Mouse (Mus musculus): Measurements from ENCODE around the gene Dhrs3. TPM values are rescaled to one million over a fixed set of nuclear protein-coding genes. Genes with fewer than 3 reads are reported as not detected.

Dhrs3 gene
- total RNA-seq, 1 experiment: 5.3 TPM

DNA sequence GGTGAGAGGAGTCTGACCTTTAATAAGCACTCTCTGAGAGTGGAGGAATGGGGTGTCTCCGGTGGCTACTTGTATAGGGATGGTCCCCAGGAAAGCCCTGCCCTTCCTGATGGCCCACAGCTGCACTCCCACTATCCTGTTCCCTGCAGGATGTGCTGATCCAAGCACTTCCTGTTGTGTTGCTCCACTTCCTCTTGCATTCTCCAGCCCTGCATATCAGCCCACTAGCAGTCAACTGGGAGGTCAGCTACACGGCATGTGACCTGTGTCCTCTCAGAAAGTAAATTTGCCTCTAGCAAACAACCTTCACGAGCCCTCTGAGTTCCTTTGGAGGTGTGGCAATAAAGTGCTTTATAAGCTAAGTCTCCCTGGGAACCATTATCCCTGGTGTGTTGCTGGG, 11.3 kb downstream of the Dhrs3 start:
- no peak overlapping the region for H3K4me3 ChIP-seq (ENCODE audit: insufficient read depth in 1 of 2, low read depth in 1 of 2, low read length in 2 of 2, poor library complexity in 1 of 2, severe bottlenecking in 1 of 2)
- H3K36me3 ChIP-seq (ENCODE audit: control insufficient read depth, insufficient read depth, low read length, poor library complexity, severe bottlenecking): no peaks in the 10 kb centered on the region
- DNase-seq (ENCODE audit: low read depth, low spot score): no peak
- no peak overlapping the region for H3K9ac ChIP-seq (ENCODE audit: insufficient read depth, low read depth, low read length, poor library complexity, severe bottlenecking)
- in situ Hi-C loops (cut with MboI; ENCODE audit: low sequenced_read_pairs in 2 of 2, unreplicated experiment in 2 of 2): no loop called here
- no peaks in the 10 kb centered on the region for H3K9me3 ChIP-seq (ENCODE audit: control insufficient read depth, insufficient read depth, low read depth, low read length)
- H3K27ac ChIP-seq (ENCODE audit: insufficient read depth, low read depth, low read length, poor library complexity, severe bottlenecking): no peak overlapping the region
- H3K4me1 ChIP-seq (ENCODE audit: control insufficient read depth in 2 of 2, insufficient read depth in 2 of 2, low read length in 2 of 2, poor library complexity in 1 of 2): peaks cover 0 to 2% of the 10 kb centered on the region in 2 experiments; a peak in 1 of 4 replicates
- TF ChIP-seq ZC3H11A (IDR thresholded peaks at IDR 0.05; ENCODE audit: borderline replicate concordance, low read depth, low read length): no peak
- TF ChIP-seq CHD2 (IDR thresholded peaks at IDR 0.05; ENCODE audit: low read depth, low read length): no peak
- no peak for TF ChIP-seq HCFC1 (IDR thresholded peaks at IDR 0.05; ENCODE audit: borderline replicate concordance, insufficient read depth, low read length)
- no peak for TF ChIP-seq MAFK (IDR thresholded peaks at IDR 0.05; ENCODE audit: insufficient read depth, low read depth, low read length)
- TF ChIP-seq ZNF384 (IDR thresholded peaks at IDR 0.05; ENCODE audit: low read depth, low read length): no peak

DNA sequence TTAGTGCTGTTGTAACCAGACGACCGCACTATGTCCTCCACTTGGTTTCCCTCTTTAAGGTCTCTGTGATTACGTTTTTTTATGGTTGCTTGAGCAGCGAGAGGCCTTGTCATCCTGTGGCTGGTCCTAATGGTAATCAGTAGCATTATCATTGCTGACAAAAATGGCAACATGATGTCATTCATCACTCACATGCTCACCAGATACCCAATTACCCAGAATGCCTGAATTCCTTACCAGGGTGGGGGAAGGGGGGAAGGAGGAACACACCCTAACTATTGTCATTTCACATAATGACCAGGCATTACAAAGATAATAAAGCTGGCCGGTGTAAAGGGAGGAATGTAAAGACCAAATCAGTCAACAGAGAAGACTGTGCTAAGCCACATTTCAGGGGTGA, 12.5 kb downstream of the Dhrs3 start:
- Histone ChIP-seq H3K4me1 (ENCODE audit: control insufficient read depth in 2 of 2, insufficient read depth in 2 of 2, low read length in 2 of 2, poor library complexity in 1 of 2) (peaks cover 0 to 2% of the 10 kb centered on the region in 2 experiments; a peak in 1 of 4 replicates), H3K27ac (ENCODE audit: insufficient read depth, low read depth, low read length, poor library complexity, severe bottlenecking) (no peak overlapping the region), H3K4me3 (ENCODE audit: insufficient read depth in 1 of 2, low read depth in 1 of 2, low read length in 2 of 2, poor library complexity in 1 of 2, severe bottlenecking in 1 of 2) (no peak overlapping the region), H3K36me3 (ENCODE audit: control insufficient read depth, insufficient read depth, low read length, poor library complexity, severe bottlenecking) (no peaks in the 10 kb centered on the region), H3K9me3 (ENCODE audit: control insufficient read depth, insufficient read depth, low read depth, low read length) (no peaks in the 10 kb centered on the region), H3K9ac (ENCODE audit: insufficient read depth, low read depth, low read length, poor library complexity, severe bottlenecking) (no peak overlapping the region)
- in situ Hi-C loops (cut with MboI; ENCODE audit: low sequenced_read_pairs in 2 of 2, unreplicated experiment in 2 of 2): no loop called here
- TF ChIP-seq CHD2 (IDR thresholded peaks at IDR 0.05; ENCODE audit: low read depth, low read length) (no peak), ZNF384 (IDR thresholded peaks at IDR 0.05; ENCODE audit: low read depth, low read length) (no peak), MAFK (IDR thresholded peaks at IDR 0.05; ENCODE audit: insufficient read depth, low read depth, low read length) (no peak), HCFC1 (IDR thresholded peaks at IDR 0.05; ENCODE audit: borderline replicate concordance, insufficient read depth, low read length) (no peak), ZC3H11A (IDR thresholded peaks at IDR 0.05; ENCODE audit: borderline replicate concordance, low read depth, low read length) (no peak)
- no peak for DNase-seq (ENCODE audit: low read depth, low spot score)

DNA sequence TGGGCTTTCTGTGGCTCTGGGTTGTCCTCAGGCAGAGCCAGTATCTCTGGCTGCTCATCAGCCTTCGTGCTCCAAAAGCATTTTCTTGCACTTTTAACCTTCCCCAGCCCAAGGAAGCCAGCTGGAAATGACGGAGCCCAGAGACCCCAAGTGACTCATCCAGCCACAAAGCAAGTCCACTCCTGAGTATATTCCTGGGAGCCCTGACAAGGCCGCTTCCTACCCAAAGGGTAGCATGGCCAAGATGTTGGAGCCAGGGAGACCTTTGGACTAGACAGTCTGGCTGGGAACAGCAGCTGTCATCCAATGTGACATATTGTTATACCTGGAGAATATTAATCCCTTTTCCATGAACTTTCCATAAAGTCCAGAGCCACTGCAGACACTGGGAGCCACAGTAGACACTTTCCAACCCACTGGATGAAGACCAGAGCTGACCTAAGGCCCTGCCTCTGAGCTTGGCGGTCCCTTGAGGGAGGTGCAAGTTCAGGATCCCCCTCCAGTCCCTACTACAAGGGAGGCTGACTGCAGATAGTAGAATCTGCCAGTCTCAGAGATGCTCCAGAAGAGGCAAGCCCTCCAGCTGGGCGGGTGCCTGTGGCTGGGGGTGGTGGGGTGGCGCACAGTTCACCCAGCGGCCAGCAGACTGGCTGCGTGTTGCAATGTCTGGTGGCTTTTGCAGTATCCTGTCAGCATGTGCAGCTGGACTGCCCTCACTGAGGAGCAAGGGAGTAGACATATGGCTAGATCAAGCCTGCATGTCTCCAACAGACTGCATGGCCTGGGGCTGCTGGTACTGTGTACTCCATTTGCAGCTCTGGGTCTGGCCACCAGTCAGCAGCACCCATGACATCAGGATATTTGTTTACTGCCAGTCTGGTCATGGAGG, 13.6 kb downstream of the Dhrs3 start:
- in situ Hi-C loops (cut with MboI; ENCODE audit: low sequenced_read_pairs in 2 of 2, unreplicated experiment in 2 of 2): no loop called here
- H3K27ac ChIP-seq (ENCODE audit: insufficient read depth, low read depth, low read length, poor library complexity, severe bottlenecking): no peak overlapping the region
- no peak overlapping the region for H3K9ac ChIP-seq (ENCODE audit: insufficient read depth, low read depth, low read length, poor library complexity, severe bottlenecking)
- no peaks in the 10 kb centered on the region for H3K36me3 ChIP-seq (ENCODE audit: control insufficient read depth, insufficient read depth, low read length, poor library complexity, severe bottlenecking)
- no peak overlapping the region for H3K4me3 ChIP-seq (ENCODE audit: insufficient read depth in 1 of 2, low read depth in 1 of 2, low read length in 2 of 2, poor library complexity in 1 of 2, severe bottlenecking in 1 of 2)
- no peak for DNase-seq (ENCODE audit: low read depth, low spot score)
- H3K9me3 ChIP-seq (ENCODE audit: control insufficient read depth, insufficient read depth, low read depth, low read length): no peaks in the 10 kb centered on the region
- H3K4me1 ChIP-seq (ENCODE audit: control insufficient read depth in 2 of 2, insufficient read depth in 2 of 2, low read length in 2 of 2, poor library complexity in 1 of 2): peaks cover 0 to 2% of the 10 kb centered on the region in 2 experiments; a peak in 1 of 4 replicates
- no peak for TF ChIP-seq MAFK (IDR thresholded peaks at IDR 0.05; ENCODE audit: insufficient read depth, low read depth, low read length)
- TF ChIP-seq CHD2 (IDR thresholded peaks at IDR 0.05; ENCODE audit: low read depth, low read length): no peak
- TF ChIP-seq ZC3H11A (IDR thresholded peaks at IDR 0.05; ENCODE audit: borderline replicate concordance, low read depth, low read length): no peak
- no peak for TF ChIP-seq ZNF384 (IDR thresholded peaks at IDR 0.05; ENCODE audit: low read depth, low read length)
- no peak for TF ChIP-seq HCFC1 (IDR thresholded peaks at IDR 0.05; ENCODE audit: borderline replicate concordance, insufficient read depth, low read length)

DNA sequence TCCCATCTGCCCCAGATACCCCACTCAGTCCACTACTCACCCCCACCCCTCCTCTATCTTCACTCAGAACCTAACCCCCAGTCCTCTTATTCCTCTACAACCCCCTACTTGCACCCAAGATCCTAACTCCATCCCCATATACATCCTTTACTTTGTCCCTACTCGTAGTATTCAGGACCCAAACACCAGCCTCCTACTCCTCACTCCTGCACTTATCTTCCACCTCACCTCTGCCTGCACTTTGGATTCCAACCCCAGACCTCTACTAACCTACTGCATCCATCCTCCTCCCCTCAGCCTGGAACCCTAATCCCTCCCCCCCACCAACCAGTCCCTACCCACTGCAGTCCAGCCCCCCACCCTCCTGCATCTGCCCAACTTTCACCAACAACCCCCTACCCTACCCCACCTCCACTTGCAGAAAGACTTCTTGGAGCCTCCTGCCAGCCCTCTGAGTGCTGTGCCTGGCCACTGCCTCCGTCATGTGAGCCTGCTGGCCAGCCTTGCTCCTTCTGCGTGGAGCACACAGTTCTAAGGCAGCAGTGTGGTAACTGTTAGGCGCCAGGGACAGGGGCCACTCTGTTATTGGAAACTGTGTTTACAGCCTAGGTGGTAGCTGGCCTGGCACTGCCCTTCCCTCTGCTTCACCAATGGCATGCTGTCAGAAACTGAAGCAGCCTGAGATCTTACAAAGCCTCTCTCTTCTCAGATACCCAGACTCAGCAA, 14.5 kb downstream of the Dhrs3 start:
- no peaks in the 10 kb centered on the region for H3K9me3 ChIP-seq (ENCODE audit: control insufficient read depth, insufficient read depth, low read depth, low read length)
- no peak for TF ChIP-seq ZC3H11A (IDR thresholded peaks at IDR 0.05; ENCODE audit: borderline replicate concordance, low read depth, low read length)
- no peak for TF ChIP-seq MAFK (IDR thresholded peaks at IDR 0.05; ENCODE audit: insufficient read depth, low read depth, low read length)
- no peak for TF ChIP-seq HCFC1 (IDR thresholded peaks at IDR 0.05; ENCODE audit: borderline replicate concordance, insufficient read depth, low read length)
- TF ChIP-seq CHD2 (IDR thresholded peaks at IDR 0.05; ENCODE audit: low read depth, low read length): no peak
- no peak for TF ChIP-seq ZNF384 (IDR thresholded peaks at IDR 0.05; ENCODE audit: low read depth, low read length)
- H3K27ac ChIP-seq (ENCODE audit: insufficient read depth, low read depth, low read length, poor library complexity, severe bottlenecking): no peak overlapping the region
- in situ Hi-C loops (cut with MboI; ENCODE audit: low sequenced_read_pairs in 2 of 2, unreplicated experiment in 2 of 2): no loop called here
- H3K36me3 ChIP-seq (ENCODE audit: control insufficient read depth, insufficient read depth, low read length, poor library complexity, severe bottlenecking): no peaks in the 10 kb centered on the region
- no peak for DNase-seq (ENCODE audit: low read depth, low spot score)
- no peak overlapping the region for H3K9ac ChIP-seq (ENCODE audit: insufficient read depth, low read depth, low read length, poor library complexity, severe bottlenecking)
- no peak overlapping the region for H3K4me3 ChIP-seq (ENCODE audit: insufficient read depth in 1 of 2, low read depth in 1 of 2, low read length in 2 of 2, poor library complexity in 1 of 2, severe bottlenecking in 1 of 2)
- H3K4me1 ChIP-seq (ENCODE audit: control insufficient read depth in 2 of 2, insufficient read depth in 2 of 2, low read length in 2 of 2, poor library complexity in 1 of 2): 0 out of 4 replicates have a peak, but pooled peaks cover 0 to 2% of the 10 kb centered on the region in 2 experiments

All from ES-E14 (cell line).